Mouse (Mus musculus): Measurements from ENCODE around the gene Cttnbp2nl.

GRCm38 (mm10) chr3:105054952-105055351, 2.0 kb upstream of the Cttnbp2nl start:
- TF ChIP-seq POLR2A (IDR thresholded peaks at IDR 0.05; ENCODE audit: low read depth, low read length) (no peak), CTCF (conservative IDR thresholded peaks at IDR 0.05; ENCODE audit: insufficient read depth, insufficient read length, low read depth, low read length) (no peak)

Data from kidney, adult 2 months (tissue).